Mouse (Mus musculus) limb, embryonic 14.5 days (tissue): ENCODE results near the gene Best3. TPM values are rescaled to one million over a fixed set of nuclear protein-coding genes. Genes with fewer than 3 reads are reported as not detected.

Experiments used
- ATAC-seq: fragments of 200-750 bp; cut with Nextera tagmentation; 2 replicates; pipeline ENCODE4 v1.8.0; 2017; ENCODE audit warnings: low read depth, moderate number of reproducible peaks, moderate TSS enrichment; ENCODE audit not compliant: low FRiP score
- DNase-seq: peaks from one replicate; pipeline ENCODE4 v3.0.0-alpha.2; 2015; ENCODE audit warnings: low spot score
- H3K27ac ChIP-seq: fragments of 300-500 bp; sonication (generic); replicated peaks from 2 replicates; pipeline ENCODE4 v1.5.1; 2014; ENCODE audit warnings: low read depth, mild to moderate bottlenecking, low read length, moderate library complexity, mixed read lengths
- H3K27me3 ChIP-seq: fragments of 300-500 bp; sonication (generic); 2 replicates; pipeline ENCODE4 v1.6.1; 2014; ENCODE audit warnings: low read length, mixed read lengths; ENCODE audit not compliant: control insufficient read depth, insufficient read depth
- H3K36me3 ChIP-seq: fragments of 300-500 bp; sonication (generic); 2 replicates; pipeline ENCODE4 v1.6.1; 2014; ENCODE audit warnings: mild to moderate bottlenecking, low read length, moderate library complexity, mixed read lengths; ENCODE audit not compliant: control insufficient read depth, insufficient read depth
- H3K4me1 ChIP-seq: fragments of 300-500 bp; sonication (generic); 2 replicates; pipeline ENCODE4 v1.6.1; 2014; ENCODE audit warnings: antibody characterized with exemption, low read length, mixed read lengths; ENCODE audit not compliant: control insufficient read depth, insufficient read depth
- H3K4me2 ChIP-seq: fragments of 300-500 bp; sonication (generic); replicated peaks from 2 replicates; pipeline ENCODE4 v1.6.1; 2014; ENCODE audit warnings: low read depth, mild to moderate bottlenecking, low read length, moderate library complexity; ENCODE audit not compliant: severe bottlenecking
- H3K4me3 ChIP-seq: fragments of 300-500 bp; sonication (generic); replicated peaks from 2 replicates; pipeline ENCODE4 v1.5.1; 2014; ENCODE audit warnings: low read length
- H3K9ac ChIP-seq: fragments of 300-500 bp; sonication (generic); 2 replicates; pipeline ENCODE4 v1.6.1; 2014; ENCODE audit warnings: mild to moderate bottlenecking, low read depth, low read length, moderate library complexity; ENCODE audit not compliant: severe bottlenecking
- H3K9me3 ChIP-seq: fragments of 300-500 bp; sonication (generic); 2 replicates; pipeline ENCODE4 v1.6.1; 2016; ENCODE audit warnings: low read length; ENCODE audit not compliant: control insufficient read depth
- POLR2A ChIP-seq: fragments of 200-500 bp; IDR thresholded peaks from 2 replicates; pipeline ENCODE4 v1.8.0; 2012; ENCODE audit warnings: inconsistent platforms, mild to moderate bottlenecking, moderate library complexity, borderline replicate concordance; ENCODE audit not compliant: insufficient read depth, insufficient read length; ENCODE audit errors: extremely low read depth
- WGBS: fragments of 180-500 bp; shearing (Covaris S2); extraction: QIAGEN DNeasy Blood & Tissue Kit; methylation state at CpG from one replicate; pipeline ENCODE4 v1.1.7; 2014; 5-methylcytosine and 5-hydroxymethylcytosine counted together
- polyA plus RNA-seq, 2 experiments: library from polyadenylated mRNA; depleted of rRNA in 1 of 2; stranded (reverse) in 1 of 2; unstranded in 1 of 2; fragments of >200 nt; fragmentation: Nextera tagmentation in 1 of 2; extraction: Ambion mirVana in 1 of 2; gene quantifications; 2 replicates each; pipeline versions ENCODE4 v1.2.1 to v1.2.3; 2012 to 2014

The Best3 gene
- polyA plus RNA-seq, 2 experiments, result 1.4 to 3.1 TPM

- no peak for TF ChIP-seq POLR2A
- Histone ChIP-seq H3K36me3 (no peaks in the 10 kb centered on the region), H3K27me3 (no peaks in the 10 kb centered on the region), H3K4me1 (no peaks in the 10 kb centered on the region), H3K27ac (no peak overlapping the region), H3K9ac (no peak overlapping the region), H3K4me2 (no peak overlapping the region), H3K4me3 (no peak overlapping the region), H3K9me3 (no peaks in the 10 kb centered on the region)
- WGBS, result 34% methylated on average over 5 of the region's 5 CpGs
- no peak for DNase-seq
- ATAC-seq, result no peak
Measured at GRCm38 (mm10) chr10:116957867-116958551, 28.1 kb upstream of the Best3 start.

- Histone ChIP-seq H3K4me2 (no peak overlapping the region), H3K27me3 (no peaks in the 10 kb centered on the region), H3K4me1 (no peaks in the 10 kb centered on the region), H3K27ac (no peak overlapping the region), H3K4me3 (no peak overlapping the region), H3K9me3 (no peaks in the 10 kb centered on the region), H3K36me3 (no peaks in the 10 kb centered on the region), H3K9ac (no peak overlapping the region)
- no peak for TF ChIP-seq POLR2A
- 72% methylated on average over 14 of the region's 14 CpGs for WGBS
- ATAC-seq (no peak), DNase-seq (no peak)
Measured at GRCm38 (mm10) chr10:116962152-116962551, 24.0 kb upstream of the Best3 start.

GRCm38 (mm10) chr10:116962803-116963202, 23.3 kb upstream of the Best3 start:
- 61% methylated on average over 17 of the region's 17 CpGs for WGBS
- DNase-seq (no peak), ATAC-seq (no peak)
- Histone ChIP-seq H3K9ac (no peak overlapping the region), H3K27ac (no peak overlapping the region), H3K4me2 (no peak overlapping the region), H3K4me1 (no peaks in the 10 kb centered on the region), H3K36me3 (no peaks in the 10 kb centered on the region), H3K4me3 (no peak overlapping the region), H3K9me3 (no peaks in the 10 kb centered on the region), H3K27me3 (no peaks in the 10 kb centered on the region)
- TF ChIP-seq POLR2A, result no peak

GRCm38 (mm10) chr10:116964084-116964483, 22.0 kb upstream of the Best3 start:
- WGBS, result 80% methylated on average over 11 of the region's 11 CpGs
- no peaks in the 10 kb centered on the region for H3K27me3 ChIP-seq
- no peaks in the 10 kb centered on the region for H3K9me3 ChIP-seq
- H3K27ac ChIP-seq, result no peak overlapping the region
- H3K9ac ChIP-seq, result no peak overlapping the region
- H3K4me3 ChIP-seq, result no peak overlapping the region
- H3K4me2 ChIP-seq, result no peak overlapping the region
- no peaks in the 10 kb centered on the region for H3K4me1 ChIP-seq
- ATAC-seq (no peak), DNase-seq (no peak)
- H3K36me3 ChIP-seq, result no peaks in the 10 kb centered on the region
- TF ChIP-seq POLR2A, result no peak

GRCm38 (mm10) chr10:116964571-116964970, 21.5 kb upstream of the Best3 start:
- 80% methylated on average over 4 of the region's 4 CpGs for WGBS
- DNase-seq (no peak), ATAC-seq (no peak)
- no peak overlapping the region for H3K4me2 ChIP-seq
- no peak for TF ChIP-seq POLR2A
- H3K9me3 ChIP-seq, result no peaks in the 10 kb centered on the region
- no peak overlapping the region for H3K9ac ChIP-seq
- no peak overlapping the region for H3K4me3 ChIP-seq
- no peaks in the 10 kb centered on the region for H3K36me3 ChIP-seq
- no peaks in the 10 kb centered on the region for H3K27me3 ChIP-seq
- H3K4me1 ChIP-seq, result no peaks in the 10 kb centered on the region
- H3K27ac ChIP-seq, result no peak overlapping the region
